Mouse (Mus musculus) heart, postnatal 25 days (tissue): Measurements from ENCODE around the gene Synm. TPM values are rescaled to one million over a fixed set of nuclear protein-coding genes. Genes with fewer than 3 reads are reported as not detected.

Experiments
- DNase-seq: peaks from one replicate; pipeline ENCODE4 v3.0.0; 2022; ENCODE audit warnings: low spot score
- intact Hi-C: fragments of 180-260 bp; cut with DNase I; formaldehyde crosslinking; loops from one replicate; pipeline ENCODE4 v1.15.1; 2025
- total RNA-seq, 2 experiments: library from RNA; stranded (reverse); gene quantifications; 2 replicates each; pipeline ENCODE4 v1.2.3; 2021

The Synm gene
- total RNA-seq, 2 experiments from 2014 or later = 7.8 to 9.2 TPM

DNA sequence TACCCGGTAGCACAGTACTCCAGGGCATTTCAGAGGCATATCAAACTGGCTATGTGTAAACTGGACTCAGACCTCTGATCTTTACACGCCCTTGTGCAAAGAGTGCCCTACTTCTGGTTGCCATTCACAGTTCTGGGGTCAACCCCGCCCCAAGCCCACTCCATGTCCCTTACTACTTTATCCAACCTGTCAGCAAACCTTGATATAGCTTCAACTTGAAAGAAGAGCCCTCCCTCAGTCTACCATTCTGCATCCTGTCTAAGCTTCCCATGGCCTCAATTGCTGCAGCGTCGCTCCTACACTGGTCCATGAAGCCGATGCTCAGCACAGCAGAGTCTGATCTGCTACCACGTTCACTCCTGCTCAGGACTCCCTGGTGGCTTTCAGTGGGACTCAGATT, 4.2 kb downstream of the Synm start:
- intact Hi-C loops = loop anchor here (5.0 to 10.0 kb wide), 3 partner anchors 33 to 531 kb away; partner anchors contain the start of gene Lysmd4
- no peak for DNase-seq

DNA sequence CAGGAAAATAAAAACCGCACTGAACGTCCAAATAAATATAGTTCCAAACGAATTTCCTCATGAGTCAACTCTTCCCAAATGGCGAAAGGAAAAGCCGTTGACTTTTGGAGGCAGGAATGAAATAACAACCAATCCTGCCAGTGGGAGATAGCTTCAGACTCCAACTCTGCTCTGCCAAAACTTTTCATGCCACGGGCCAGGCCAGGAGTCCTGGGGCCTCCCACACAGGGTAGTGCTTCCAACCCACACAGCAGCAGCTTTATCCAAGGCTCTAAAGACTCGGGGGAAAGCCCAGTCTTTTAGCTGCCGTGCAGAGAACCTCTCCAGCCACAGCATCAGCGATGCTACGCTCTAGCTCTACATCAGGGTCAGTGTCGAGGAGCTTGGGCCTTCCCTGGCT, 4.9 kb downstream of the Synm start:
- DNase-seq = peak; percentile 62
- intact Hi-C loops = loop anchor here (5.0 to 10.0 kb wide), 3 partner anchors 32 to 530 kb away; partner anchors contain the start of gene Lysmd4

DNA sequence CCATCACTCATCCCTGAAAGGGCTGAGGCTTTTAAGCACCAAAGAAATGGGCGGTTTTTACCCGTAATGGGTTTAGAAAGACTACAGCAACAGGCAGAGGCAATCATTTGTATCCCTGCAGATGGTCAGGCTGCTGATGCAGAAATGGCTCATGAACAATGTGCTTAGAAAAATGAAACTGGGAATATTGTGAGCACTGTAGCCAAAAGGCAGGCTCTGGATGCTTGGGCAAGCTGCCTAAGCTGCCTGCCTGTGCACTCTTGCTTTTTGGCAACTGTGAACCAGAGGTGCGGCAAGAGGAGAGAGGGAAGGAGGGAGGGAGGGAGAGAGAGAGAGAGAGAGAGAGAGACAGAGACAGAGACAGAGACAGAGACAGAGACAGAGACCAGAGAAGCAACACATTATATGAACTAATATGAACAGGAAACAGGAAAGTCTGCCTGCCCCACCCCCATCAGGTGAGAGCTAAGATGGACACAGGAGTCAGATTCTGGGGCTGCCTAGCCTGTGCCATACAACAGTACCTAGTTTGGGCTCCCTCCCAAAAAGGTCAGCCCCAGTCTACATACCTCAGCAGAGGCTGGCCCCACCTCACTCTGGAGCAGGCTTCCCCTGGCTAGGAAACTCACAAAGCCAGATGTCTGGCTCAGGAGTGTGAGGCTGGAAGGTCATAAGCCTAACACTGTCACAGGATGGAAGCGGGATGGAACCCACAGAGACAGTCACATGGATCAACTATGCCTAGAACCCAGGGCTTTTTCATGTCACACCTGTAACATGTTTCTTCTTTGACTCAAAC, 9.9 kb downstream of the Synm start:
- intact Hi-C loops = loop anchor here (10.0 kb wide), 2 partner anchors 45 to 525 kb away; partner anchors contain the start of gene Lysmd4
- no peak for DNase-seq

DNA sequence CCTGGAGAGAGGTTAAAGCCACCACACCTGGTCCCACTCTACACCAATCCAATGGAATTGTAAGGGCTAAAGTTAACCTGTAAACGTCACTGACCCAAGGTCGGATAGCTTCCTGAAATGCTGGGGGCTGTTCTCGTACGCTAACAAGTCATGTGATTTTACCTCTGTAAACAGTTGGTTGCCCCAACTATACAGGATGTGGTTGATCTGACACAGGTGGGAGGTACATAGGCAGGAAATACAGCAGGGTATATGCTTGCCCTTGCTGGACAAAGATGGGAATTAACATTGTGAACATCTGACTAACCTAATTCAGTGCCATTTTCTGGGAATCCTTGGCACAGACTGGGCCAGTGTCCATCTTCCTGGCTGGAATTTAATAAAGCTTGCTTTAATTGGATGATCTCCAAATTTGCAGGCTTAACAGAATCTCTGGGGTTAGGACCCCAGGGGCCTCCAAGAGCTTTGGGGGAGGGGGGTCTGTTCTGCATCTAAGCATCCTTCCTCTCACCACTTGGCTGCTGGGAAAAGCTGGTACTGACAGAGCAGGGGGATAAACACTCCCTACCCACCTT, 11.7 kb downstream of the Synm start:
- intact Hi-C loops = no loop called here

DNA sequence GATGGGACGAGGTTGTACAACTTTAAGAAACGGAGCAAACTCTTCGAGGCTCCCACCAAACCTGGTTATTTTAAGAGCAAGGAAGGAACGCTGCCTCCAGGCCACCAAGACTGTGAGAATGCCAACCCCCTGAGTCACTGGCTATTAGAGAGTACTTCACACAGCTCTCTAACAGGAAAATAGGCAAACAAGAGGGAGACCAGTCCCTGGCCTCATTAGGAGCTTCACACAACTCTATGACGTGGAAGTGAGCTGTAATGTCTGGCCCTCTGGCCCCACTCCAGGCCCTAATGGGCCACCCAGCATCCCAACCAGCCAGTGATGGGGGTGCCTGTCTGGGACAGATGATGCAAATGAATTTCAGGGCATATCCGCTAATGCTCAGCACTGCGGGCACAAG, 17.8 kb downstream of the Synm start:
- peak; percentile 27 for DNase-seq
- intact Hi-C loops = no loop called here

More for the DNA sequence above, 11.7 kb downstream of the Synm start:
- DNase-seq = no peak

DNA sequence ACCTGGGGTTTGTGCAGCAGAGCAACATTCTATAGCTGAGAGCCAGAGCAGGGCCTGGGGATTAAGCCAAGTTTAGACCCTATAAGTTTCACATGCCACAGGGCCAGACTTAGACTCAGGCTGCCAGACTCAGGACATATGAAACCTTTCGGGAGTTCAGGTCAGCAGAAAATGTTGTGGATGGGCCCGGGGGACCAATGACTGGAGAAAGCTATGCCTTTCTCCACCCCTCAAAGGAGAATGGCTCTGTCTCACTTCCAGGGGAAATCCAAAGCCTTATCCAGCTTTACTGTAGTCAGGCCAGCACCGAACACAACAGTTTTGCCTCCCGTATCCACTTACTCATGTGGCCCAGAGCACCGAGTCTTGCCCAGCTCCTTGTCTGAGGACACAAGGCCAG, 18.7 kb downstream of the Synm start:
- DNase-seq = no peak
- intact Hi-C loops = no loop called here

DNA sequence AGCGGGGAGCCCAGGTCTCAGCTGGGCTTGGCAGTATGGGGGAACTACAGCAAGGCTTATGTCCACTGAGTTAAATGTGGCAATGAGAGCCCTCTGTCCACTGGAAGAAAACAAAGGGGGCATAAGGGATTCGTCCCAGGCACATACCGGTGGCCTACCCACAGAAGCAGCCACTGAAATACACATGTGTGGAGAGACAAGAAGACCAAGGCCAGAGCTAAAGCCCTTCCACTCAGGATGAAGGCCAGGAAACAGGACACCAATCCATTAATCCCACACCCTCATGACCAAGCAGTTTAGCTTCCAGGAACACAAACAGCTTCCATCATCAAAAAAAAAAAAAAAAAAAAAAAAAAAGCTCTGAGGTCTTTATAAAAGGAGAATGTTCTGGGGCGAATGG, 19.2 kb downstream of the Synm start:
- no peak for DNase-seq

DNA sequence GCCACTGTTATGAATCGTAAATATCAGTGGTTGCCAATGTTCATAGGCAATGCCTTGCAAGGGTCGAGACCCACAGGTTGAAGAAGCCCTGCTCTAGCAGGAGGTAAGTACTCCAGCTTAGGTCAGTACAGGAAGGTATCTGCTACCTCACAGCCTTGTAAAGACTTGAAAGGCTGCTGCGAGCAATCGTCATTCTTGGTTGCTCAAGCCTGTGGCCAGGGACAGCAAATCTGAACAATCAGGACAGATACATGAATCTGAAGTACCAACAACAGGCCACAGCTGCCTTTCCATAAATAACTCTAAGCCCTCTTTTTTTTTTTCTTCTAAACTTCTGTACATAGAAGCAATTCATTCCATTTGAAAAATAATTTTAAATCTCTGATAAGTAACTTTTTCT, 27.3 kb downstream of the Synm start:
- intact Hi-C loops = no loop called here
- no peak for DNase-seq

More for the DNA sequence above, 19.2 kb downstream of the Synm start:
- intact Hi-C loops = no loop called here

DNA sequence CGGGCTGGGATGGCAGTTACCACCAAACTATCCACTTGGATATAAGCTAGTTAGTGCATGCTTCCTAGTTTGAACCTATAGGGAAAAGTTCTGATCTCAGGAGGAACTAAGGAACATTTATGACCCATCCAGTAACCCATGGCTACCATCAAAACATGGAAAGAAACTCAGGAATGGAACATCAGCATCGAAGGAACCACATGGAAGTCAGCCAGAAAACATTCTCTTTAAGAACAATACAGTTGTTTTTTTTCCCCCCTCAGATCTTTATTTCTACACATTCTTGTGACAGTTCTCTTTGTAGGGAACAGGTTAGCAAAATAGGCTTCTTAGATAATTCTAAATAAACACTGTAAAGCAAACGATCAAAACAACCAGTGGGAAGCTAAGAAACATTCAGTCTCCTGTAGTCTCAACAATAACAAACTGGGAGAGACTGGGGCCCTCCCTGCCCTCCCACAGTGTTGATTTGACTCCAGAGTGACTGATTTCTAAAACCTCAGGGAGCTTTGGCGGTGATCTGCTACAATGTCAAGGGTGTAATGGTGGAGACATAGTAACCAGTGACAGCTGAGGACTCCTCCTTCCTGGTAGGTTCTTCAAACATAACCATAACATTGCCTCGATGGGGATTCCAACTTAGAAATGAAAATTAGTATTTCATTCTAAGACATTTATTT, 29.0 kb downstream of the Synm start:
- intact Hi-C loops = no loop called here
- no peak for DNase-seq

DNA sequence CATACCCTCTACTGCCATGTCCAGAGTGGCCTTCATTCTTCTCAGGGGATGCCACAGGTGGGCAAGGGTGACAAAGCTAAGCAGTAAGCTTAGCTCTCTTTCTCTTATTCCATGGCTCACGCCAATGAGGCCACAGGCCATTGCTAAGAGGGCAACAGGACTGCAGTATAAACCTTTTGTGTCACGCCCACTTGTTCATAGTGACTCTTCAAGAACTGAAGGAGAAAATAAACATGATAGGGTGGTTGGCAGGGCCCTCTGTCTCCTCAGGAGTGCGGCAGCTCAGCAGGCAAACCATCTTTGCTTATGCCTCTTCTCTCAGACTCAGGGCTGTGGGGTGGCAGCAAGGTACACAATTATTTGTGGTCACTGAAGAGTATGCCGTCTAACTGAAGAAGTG, 30.7 kb downstream of the Synm start:
- intact Hi-C loops = no loop called here
- DNase-seq = no peak

DNA sequence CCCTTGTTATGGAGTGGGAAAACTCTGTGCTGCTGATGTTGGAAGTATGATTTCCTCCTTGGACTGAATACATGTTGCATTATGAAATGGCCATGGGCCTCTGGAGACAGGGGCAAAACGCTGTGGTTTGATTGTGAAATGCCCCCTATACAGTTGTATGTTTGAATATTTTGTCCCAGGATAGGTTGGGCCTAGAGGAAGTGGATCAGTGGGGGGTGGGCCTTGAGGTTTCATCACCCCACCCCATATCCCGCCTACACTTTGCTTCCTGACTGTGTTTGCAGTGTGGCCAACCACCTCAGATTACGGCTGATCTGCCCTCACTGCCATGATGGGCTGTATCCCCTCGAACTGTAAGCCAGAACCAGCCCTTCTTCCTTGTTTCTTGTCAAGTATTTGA, 31.3 kb downstream of the Synm start:
- intact Hi-C loops = no loop called here
- DNase-seq = no peak

DNA sequence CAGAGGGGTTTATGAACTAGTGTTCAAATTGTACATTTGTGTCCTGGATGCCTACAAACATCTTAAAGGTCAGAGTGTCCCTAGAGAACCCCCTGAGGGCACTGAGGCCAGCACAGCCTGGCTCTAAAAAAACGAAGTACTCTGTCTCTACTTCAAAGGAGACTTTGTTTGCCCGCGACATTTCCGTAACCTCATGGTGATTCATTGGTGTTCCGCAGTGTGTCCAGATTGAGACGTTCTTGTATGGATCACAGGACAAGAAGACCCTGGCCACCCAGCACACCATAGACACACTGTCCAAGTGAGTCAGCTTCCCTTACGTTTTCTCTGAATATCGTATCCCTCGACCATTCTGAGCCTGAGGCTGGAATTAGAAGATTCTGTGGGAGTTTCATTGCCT, 34.5 kb downstream of the Synm start:
- DNase-seq = no peak
- intact Hi-C loops = no loop called here

DNA sequence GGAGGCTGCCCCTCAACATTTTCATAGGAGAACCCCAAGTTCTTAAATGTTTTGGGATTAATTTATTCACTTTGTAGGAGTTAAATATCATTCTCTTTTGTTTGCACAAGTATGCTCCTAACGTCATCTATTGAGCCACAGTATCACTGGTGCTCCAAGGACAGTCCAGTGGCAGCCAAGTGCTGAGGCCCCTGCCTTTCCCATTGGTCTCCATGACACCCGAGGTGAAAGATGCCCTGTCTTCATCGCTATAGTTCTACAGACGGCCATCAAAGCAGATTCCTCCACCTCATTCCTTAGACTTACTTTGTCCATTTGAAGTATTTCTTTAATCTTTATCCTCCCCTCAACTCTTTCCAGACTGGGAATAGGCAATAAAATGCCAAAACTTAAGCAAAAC, 35.0 kb downstream of the Synm start:
- intact Hi-C loops = loop anchor here (5.0 kb wide), 1 partner anchor 33 kb away; the partner anchor contains the start of gene Synm
- no peak for DNase-seq

DNA sequence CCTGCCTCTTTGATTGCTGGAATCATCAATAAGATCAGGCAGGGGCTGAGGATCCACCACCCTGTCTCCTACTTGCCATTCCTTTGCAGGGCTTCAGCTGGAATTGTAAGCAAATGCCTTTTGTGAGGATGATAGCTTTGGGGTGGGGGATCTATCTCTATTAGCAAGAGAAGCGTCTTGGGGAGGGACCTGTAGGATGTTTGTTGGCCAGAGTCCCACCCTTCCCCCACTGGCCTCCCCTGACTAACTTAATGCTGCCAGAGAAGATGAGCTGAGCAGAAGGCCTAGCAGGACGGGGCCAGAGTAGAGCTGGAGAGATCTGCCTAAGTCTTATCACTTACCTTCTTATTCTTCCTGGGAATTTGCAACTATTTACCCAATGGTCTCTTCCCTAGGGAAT, 37.4 kb downstream of the Synm start:
- intact Hi-C loops = loop anchor here (5.0 kb wide), 1 partner anchor 35 kb away; the partner anchor contains the start of gene Synm
- DNase-seq = no peak

DNA sequence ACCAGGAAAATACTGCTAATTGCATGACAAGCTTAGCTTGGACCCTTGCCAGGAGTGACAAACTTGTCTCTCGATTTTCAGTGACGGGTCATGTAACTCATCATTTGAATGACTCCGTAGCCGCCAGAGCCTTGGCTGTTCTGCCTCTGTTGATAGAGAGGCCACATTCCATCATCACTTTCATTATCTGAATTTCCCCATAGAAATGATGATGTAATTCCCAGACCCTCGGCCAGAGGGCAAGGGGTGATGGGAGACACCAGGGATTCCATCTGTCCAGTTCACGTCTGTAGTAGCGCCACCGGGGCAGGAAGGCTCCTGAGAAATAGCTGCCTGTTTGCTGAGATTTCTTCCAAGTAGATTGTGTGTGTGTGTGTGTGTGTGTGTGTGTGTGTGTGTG, 40.7 kb downstream of the Synm start:
- intact Hi-C loops = no loop called here
- no peak for DNase-seq

DNA sequence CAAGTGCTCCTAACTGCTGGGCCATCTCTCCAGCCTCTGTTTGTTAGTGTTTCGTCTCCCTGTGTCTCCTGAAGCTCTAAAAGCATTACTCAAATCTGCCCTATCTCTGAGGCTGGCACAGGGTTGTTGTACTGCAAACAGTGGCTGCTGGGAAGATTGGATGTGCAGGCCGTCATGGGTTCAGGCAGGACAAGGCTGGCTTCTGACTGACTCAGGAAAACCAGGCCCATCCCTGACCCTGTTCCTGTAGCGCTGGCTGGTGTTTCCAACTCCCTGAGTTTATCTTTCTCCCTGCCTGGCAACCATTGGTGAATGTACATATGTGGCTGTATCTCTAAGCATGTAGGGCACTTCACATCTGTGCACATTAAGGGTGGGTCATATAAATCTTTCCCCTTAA, 42.0 kb downstream of the Synm start:
- intact Hi-C loops = no loop called here
- no peak for DNase-seq

DNA sequence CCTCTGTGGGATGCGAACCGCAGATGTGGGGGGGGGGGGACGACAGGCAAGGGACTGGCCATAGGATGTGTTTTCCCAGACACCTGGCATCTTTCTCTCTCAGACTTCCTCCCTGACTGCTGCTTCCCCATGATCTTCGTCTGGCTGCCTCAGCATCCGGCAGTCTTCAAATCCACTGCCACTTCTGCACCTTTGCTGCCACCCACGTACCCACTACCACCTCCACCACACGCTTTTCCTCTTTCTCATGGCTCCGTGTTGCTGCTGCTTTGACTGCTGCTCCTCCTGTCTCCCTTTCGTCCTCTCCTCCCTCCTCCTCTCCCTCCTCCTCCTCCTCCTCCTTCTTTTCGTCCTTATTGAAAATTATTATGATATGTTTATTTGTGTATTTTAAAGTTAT, 42.6 kb downstream of the Synm start:
- intact Hi-C loops = no loop called here

DNA sequence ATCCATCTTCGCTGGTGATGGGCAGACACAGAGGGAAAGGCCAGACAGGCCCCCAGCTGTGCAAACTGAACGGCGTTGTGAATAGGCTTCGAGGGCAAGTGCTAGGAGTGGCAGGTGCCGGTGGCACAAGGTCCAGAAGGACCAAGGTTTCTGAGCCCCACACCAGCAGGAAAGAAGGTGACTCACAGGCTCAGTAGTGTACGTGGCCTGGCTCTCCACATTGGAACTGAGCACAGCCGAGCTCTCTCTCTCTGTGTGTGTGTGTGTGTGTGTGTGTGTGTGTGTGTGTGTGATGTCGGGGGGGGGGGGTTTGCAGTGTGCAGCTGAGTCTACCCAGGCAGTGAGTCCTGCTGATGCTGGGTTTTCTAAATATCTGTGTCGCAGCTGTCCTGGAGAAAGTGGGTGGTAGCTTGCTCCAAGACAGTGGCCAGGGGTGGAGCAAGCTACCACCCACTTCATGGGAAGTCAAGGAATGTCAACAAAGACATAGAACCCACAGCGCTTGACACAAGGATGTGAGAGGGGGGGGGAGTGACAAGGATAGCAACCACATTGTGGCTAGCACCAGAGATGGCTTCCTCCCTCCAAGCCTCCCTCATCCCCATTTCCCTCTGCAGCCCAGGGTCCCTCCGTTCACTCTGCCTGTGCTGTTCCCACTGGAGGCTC, 43.2 kb downstream of the Synm start:
- DNase-seq = no peak
- intact Hi-C loops = no loop called here

More for the DNA sequence above, 42.6 kb downstream of the Synm start:
- DNase-seq = no peak

DNA sequence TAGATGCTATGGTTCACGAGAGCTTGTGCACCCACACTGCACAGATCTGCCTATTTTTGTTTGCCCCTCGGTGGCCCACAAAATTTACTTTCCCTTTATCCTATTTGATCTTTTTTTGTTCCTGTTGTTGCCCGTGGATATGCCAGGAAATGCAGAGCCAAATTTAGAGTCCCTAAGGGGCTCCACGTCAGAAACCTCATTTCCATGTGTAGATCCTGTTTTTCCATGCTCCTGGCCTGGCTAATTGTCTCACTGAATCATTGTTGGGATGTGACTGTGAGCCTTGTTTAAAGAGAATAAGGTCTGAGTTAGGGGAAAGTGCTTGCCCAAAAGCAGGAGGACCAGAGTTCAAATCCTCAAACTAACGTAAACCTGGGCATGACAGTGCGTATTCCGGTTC, 44.4 kb downstream of the Synm start:
- no peak for DNase-seq
- intact Hi-C loops = no loop called here

DNA sequence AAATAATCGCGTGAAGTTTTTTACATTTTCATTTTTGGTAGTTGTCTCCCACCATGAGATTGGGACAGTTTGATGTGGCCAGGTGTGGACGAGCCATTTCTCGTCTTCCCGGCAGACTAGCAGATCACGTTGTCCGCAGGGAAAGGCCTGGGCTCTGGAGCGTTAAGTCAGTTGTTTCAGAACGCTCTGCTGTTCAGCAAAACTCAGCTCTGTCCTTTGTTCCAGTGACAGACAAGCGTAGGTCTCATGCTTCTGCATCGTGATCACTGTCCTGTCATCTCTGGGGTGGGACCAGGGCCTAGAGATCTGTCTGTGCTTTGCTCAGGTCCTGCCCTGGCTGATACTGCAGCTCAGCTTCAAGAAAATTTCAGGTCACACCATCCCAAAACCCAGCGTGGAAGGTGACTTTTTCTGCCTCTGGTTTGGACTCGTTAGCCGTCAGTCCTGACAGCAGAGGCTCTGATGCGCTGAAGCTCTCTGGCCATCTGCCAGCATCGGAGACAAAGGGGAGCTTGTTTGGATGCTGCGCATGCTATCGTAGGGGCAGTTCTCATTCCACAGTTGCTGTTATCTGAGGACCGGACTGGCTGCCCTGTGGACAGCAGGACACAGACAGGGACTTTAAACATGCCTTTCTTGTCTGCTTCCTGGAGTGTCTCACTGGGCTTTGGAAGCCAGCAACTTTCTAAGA, 45.6 kb downstream of the Synm start:
- intact Hi-C loops = no loop called here
- DNase-seq = peak; percentile 13
